Mouse (Mus musculus) gastrocnemius, postnatal 14 days (tissue): ENCODE measurements around the gene Dhrs7b. TPM values are rescaled to one million over a fixed set of nuclear protein-coding genes. Genes with fewer than 3 reads are reported as not detected.
"Not testable (repeated sequence)": the region's sequence is repeated elsewhere in the genome, so short reads cannot be mapped to it uniquely, and the experiment has no call there.

Source experiments
- DNase-seq: peaks from one replicate; pipeline ENCODE4 v3.0.0; 2021; ENCODE audit warnings: mixed read lengths
- intact Hi-C: fragments of 180-260 bp; cut with DNase I; formaldehyde crosslinking; loops from one replicate; pipeline ENCODE4 v1.15.1; 2025; ENCODE audit warnings: low total_unique reads
- total RNA-seq, 2 experiments: library from RNA; stranded (reverse); gene quantifications; 2 replicates each; pipeline ENCODE4 v1.2.3; 2021

Gene Dhrs7b
- total RNA-seq, 2 experiments from 2014 or later = 16.9 to 19.9 TPM

DNA sequence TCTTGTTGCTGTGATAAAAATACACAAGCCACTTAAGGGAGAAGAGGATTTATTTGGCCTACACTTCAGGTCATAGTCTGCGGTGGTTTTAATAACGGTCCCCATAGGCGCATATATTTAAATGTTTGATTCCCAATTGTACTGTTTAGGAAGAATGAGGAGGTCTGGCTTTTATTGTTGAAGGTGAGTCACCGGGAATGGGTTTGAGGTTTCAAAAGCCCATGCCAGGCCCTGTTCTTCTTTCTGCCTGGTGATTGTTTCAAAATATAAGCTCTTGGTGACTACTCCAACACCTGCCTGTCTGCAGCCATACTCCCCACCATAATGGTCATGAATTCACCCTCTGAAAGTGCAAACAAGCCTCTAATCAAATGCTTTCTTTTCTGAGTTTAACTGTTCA, 50.1 kb downstream of the Dhrs7b start:
- DNase-seq = no peak
- intact Hi-C loops = no loop called here

DNA sequence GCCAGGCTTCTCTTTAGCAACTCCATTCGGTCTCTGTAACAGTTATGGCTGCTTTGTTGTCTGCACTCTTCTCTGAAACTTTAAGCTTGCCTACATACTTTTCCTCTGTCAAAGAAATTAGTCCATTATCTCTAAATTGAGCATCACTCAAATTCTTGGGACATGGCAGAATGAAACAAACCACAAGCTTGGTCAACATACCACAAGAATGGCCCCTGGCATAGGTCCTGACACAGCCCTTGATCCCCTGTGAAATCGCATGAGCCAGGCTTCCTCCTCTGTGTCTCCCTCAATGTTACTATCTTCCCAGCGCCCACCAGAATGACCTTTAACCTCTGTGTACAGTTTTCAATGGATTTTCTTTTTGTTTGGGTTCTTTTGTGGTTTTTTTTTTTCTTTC, 52.0 kb downstream of the Dhrs7b start:
- intact Hi-C loops = no loop called here
- DNase-seq = no peak

DNA sequence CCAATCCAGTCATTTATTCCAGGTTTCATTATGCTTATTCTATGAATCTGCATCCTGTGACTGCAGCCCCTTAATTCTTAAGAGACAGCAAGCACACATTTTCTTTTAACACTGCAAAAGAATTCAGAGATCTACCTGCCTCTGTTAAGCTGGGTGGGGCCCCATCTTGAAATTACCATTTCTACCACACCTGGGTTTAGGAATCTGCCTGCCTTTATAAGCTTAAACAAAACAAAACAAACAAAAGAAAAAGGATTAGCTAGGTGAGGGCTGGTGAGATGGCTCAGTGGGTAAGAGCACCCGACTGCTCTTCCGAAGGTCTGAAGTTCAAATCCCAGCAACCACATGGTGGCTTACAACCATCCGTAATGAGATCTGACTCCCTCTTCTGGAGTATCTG, 56.6 kb downstream of the Dhrs7b start:
- intact Hi-C loops, DNase-seq: not testable (repeated sequence)

DNA sequence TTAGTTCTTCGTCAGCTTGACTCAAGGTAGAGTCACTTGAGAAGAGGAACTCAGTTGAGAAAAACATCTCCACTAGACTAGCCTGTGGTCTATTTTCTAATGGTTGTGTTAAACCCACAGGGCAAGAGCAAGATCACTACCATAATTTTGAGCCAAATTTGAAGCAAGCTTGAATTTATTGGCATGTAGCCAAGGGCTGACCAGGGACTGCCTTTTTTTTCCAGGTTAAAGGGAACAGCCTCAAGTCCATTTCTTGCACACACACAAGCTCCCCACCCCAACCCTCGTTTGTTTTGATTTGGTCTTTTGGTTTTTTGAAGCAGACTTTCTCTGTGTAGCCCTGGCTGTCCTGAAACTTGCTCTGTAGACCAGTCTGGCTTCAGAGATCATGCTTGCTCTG, 59.4 kb downstream of the Dhrs7b start:
- intact Hi-C loops = no loop called here
- no peak for DNase-seq

DNA sequence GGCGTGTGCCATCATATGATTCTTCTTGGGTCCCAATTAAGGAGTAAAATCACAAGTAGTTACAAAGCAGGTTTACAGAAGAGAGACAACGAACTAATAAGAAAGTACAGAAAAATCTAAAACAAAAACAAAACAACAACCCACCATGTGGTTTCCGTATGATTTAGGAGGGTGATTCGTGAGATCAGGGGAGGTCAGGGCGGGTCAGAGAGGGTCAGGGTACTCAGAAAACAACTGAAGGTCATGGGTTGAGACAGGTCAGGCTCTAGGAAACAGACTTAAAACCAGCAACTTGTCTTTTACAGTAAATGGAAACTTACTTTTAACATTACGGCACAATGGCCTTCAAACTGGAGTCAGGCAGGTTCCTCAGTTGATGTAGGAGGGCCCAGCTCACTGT, 59.9 kb downstream of the Dhrs7b start:
- intact Hi-C loops = no loop called here
- no peak for DNase-seq

DNA sequence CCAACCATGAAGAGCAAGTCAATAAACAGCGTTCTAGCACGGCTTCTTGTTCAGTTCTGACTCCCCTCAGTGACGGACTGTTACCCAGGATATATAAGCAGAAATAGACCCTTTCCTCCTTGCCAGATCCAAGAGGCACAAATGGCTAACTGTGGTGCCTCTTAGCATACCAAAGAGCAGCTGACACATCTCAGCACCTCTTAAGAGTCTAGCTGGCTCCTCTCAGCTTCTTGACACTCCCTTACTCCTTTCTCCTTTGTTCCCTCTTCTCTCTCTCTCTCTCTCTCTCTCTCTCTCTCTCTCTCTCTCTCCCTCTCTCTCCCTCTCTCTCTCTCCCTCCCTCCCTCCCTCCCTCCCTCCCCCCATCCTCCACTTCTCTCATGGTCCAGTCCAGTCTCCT, 60.3 kb downstream of the Dhrs7b start:
- intact Hi-C loops = no loop called here
- DNase-seq = no peak

DNA sequence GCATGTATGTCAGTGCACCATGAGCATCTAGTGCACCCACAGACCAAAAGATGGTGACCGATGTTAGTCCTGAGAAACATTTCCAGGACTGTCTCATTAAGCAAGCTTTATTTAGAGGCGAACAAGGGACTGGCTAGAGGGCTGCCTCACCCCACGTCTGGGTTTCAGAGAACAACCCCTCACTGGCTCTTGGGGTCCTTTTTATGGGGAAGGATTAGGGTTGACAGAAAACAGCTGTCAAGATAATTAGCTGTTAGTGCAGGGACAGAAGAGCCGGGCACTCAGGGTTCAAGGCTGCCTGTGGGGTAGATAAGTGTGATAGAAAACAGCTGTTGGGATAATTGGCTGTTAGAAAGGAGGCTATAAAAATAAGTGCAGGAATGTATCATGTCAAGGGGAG, 65.5 kb downstream of the Dhrs7b start:
- DNase-seq = no peak
- intact Hi-C loops = no loop called here

DNA sequence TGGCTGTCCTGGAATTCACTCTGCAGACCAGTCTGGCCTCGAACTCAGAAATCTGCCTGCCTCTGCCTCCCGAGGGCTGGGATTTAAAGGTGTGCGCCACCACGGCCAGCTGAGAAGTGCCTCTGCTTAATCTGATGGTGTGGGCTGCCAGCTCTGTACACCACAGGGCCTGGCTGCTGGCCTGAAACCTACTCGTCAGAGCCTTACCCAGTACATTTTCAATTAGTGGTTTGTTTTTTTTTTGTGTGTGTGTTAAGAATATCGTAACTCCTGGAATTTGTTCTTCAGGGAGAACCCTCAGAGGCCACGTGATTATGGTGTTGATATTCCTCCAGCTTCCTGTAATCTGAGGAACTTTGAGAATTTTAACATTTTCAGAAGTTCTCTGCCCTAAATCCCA, 71.6 kb downstream of the Dhrs7b start:
- no peak for DNase-seq
- intact Hi-C loops = no loop called here

DNA sequence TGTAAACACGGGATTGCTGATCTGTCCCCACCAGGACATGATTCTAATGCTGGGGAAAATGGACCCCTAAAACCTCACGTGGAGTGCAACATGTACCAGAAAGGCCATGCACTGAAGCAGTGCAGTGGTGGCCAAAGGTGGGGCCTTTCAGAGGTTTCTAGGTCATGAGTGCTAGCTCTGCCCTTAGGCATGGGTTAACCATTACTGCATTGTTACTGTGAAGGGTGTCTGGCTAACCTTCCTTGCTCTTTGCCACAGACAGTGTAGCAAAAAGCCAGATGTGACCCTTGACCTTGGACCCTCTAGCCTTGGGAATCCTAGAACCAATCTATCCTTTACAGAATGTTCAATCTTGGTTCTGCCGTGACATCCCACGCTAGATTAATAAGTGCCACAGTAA, 72.1 kb downstream of the Dhrs7b start:
- no peak for DNase-seq
- intact Hi-C loops = no loop called here

DNA sequence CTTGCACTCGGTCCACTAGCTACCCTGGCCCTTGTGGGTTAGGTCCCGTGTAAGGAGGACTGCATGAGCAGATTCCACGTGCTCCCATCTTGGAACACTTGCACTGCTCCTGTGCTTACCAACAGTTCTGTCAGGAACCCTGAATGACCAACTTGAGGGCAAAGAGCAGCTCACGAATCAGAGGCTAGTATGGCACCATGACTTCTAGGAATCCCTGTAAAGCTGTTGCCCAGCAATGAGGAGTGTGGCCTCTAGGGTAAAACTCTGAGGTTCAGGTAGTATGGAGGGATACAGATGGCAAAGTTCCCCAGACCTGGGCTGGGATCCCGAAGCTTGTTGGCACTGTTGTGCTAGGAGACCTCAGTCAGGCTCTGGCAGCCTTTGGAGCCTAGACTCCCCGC, 73.2 kb downstream of the Dhrs7b start:
- DNase-seq = no peak
- intact Hi-C loops = no loop called here

DNA sequence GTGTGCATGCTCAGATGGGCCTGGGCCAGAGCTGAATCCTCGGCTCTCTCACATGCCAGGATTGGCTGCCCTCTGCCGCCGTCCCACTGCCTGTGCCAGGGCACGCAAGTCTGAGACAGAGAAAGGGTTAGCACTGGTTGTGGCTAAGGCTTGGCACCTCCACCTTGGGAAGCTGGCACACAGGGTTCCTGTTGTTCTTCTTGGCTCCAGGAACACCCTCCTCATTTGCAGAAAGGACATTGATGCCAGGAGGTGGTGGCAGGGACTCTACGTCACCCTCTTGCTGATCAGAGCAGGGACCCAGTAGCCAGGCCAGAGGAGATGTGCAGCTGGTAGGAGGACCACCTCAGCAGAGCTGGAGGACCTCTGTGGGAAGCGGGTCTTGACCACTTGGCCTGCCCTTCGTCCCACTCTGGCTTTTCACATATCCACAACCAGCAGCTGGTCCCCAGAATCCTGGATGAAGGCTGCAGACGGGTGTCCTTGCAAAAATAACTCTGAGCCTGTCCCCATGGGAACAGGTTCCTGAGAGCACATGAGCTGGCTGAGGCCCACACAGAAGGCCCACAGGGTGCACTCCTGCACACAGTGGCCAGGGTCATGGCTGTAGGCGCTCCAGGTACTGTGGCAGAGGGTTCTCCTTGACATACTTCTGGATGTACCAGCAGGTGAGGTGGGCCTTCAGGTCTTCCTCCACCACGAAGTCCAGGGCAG, 75.1 kb downstream of the Dhrs7b start:
- peak; percentile 35 for DNase-seq
- intact Hi-C loops = no loop called here

DNA sequence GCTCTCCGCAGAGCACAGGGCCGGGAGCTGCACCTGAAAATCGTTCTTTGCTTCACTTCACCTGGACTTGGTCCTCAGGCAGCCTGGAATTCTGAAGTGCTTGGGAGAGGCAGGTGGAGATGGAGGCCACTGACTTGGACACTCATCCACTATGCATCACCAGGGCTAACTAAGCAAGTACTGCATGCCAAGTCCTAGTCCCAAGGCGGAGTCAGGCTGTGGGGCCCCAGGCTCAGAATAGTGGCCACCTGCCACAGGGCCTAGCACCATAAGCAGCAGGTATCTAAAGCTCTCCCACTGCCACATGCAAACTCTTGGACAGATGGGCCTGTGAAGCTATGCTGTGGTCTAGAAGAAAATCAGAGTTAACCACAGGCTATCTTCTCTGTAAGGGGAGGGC, 76.0 kb downstream of the Dhrs7b start:
- no peak for DNase-seq
- intact Hi-C loops = no loop called here

DNA sequence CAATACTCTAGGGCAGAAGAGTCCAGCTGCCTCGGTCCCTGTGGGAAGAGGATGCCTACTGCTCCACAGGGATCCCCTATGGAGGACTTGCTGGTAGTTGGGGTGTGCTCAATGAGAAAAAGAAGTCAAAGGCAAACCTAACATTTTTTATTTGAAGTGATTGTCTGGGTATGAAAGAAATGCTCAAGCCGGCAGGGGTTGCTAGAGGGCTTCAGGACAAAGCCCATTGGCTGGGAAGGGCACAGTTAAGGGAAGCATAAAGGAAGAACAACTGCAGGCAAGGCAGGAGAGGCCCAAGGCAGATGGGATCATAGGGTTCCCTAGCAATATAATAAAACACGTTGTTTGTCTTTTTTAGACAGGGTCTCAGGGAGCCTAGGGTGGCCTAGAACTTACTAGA, 77.6 kb downstream of the Dhrs7b start:
- intact Hi-C loops = no loop called here
- DNase-seq = no peak

DNA sequence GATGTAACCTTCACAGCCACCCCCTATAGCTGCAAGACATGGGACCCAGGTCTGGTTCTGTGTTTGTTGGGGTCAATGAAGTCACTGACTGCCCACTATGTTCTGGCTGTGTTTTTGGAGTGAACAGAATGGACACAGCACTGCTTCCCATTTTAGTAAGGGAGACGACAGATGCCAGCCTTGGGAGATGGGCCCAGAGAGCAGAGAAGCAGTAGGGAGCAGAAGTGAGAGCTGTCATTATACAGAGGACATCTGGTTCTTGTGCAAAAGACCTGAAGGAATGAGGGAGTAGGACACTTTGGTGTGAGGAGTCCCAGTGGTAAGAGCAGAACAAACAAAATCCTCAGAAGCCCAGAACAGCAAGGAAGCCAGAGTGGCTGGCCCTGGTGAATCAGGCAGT, 79.2 kb downstream of the Dhrs7b start:
- intact Hi-C loops = no loop called here

More for the DNA sequence above, 79.2 kb downstream of the Dhrs7b start:
- no peak for DNase-seq

Other genes with a start within 250 kb of the Dhrs7b start
- gene Llgl1, start 130.9 kb upstream of the Dhrs7b start, total RNA-seq = 10 to 100 TPM; 12.1 to 14.5 TPM
- gene Flii, start 103.4 kb upstream of the Dhrs7b start, total RNA-seq = 10 to 100 TPM; 87.8 to 90.9 TPM
- 10 to 100 TPM; 82.5 to 88.4 TPM for gene Mief2, start 102.2 kb upstream of the Dhrs7b start, total RNA-seq
- gene Top3a, start 53.3 kb upstream of the Dhrs7b start, total RNA-seq = 1 to 10 TPM; 3.8 to 4.5 TPM
- 10 to 100 TPM; 11.2 to 16.7 TPM for gene Smcr8, start 53.1 kb upstream of the Dhrs7b start, total RNA-seq
- 10 to 100 TPM; 19.3 to 21.3 TPM for gene Shmt1, start 18.9 kb upstream of the Dhrs7b start, total RNA-seq
- 10 to 100 TPM; 35.6 to 38.0 TPM for gene Tmem11, start 48.6 kb downstream of the Dhrs7b start, total RNA-seq
- gene Natd1, start 84.1 kb downstream of the Dhrs7b start, total RNA-seq = 10 to 100 TPM; 10.6 to 11.9 TPM
- gene Map2k3, start 101.4 kb downstream of the Dhrs7b start, total RNA-seq = 100 to 1,000 TPM; 144 to 173 TPM
- 10 to 100 TPM; 37.4 to 59.8 TPM for gene Kcnj12, start 191.9 kb downstream of the Dhrs7b start, total RNA-seq